Mouse (Mus musculus) frontal cortex, postnatal 36 days (tissue): ENCODE measurements around the gene Rtp2.

Experiments used
- DNase-seq, 2 experiments: peaks; one replicate each; pipeline ENCODE4 v3.0.0; 2022; ENCODE audit warnings: low spot score in 2 of 2

Rtp2 gene

GRCm38 (mm10) chr16:23932294-23932693, at the start of gene Rtp2:
Gene Rtp2, minus strand, starts transcription at chr16:23932394.
- no peak for DNase-seq

GRCm38 (mm10) chr16:23980991-23981720, 49.0 kb upstream of the Rtp2 start:
- DNase-seq: no peak

GRCm38 (mm10) chr16:23980201-23980870, 48.1 kb upstream of the Rtp2 start:
- DNase-seq: no peak

- no peak for DNase-seq
These were observed 47.3 kb upstream of the Rtp2 start for GRCm38 (mm10) chr16:23979446-23979845.

GRCm38 (mm10) chr16:23978495-23978894, 46.3 kb upstream of the Rtp2 start:
- DNase-seq: no peak

GRCm38 (mm10) chr16:23977732-23978131, 45.5 kb upstream of the Rtp2 start:
- no peak for DNase-seq

GRCm38 (mm10) chr16:23976196-23976595, 44.0 kb upstream of the Rtp2 start:
- DNase-seq: no peak

- no peak for DNase-seq
These were observed 41.6 kb upstream of the Rtp2 start for GRCm38 (mm10) chr16:23973635-23974367.

GRCm38 (mm10) chr16:23972901-23973300, 40.7 kb upstream of the Rtp2 start:
- no peak for DNase-seq

GRCm38 (mm10) chr16:23972126-23972740, 40.0 kb upstream of the Rtp2 start:
- no peak for DNase-seq

- DNase-seq: no peak
These were observed 37.7 kb upstream of the Rtp2 start for GRCm38 (mm10) chr16:23969919-23970318.

- DNase-seq: no peak
These were observed 36.7 kb upstream of the Rtp2 start for GRCm38 (mm10) chr16:23968888-23969287.

GRCm38 (mm10) chr16:23967301-23967700, 35.1 kb upstream of the Rtp2 start:
- no peak for DNase-seq

- no peak for DNase-seq
These were observed 33.9 kb upstream of the Rtp2 start for GRCm38 (mm10) chr16:23966066-23966465.

- DNase-seq: no peak
These were observed 32.6 kb upstream of the Rtp2 start for GRCm38 (mm10) chr16:23964706-23965367.

GRCm38 (mm10) chr16:23963896-23964668, 31.9 kb upstream of the Rtp2 start:
- DNase-seq: no peak

- no peak for DNase-seq
These were observed 30.2 kb upstream of the Rtp2 start for GRCm38 (mm10) chr16:23962401-23962800.

GRCm38 (mm10) chr16:23958938-23959337, 26.7 kb upstream of the Rtp2 start:
- DNase-seq: no peak

GRCm38 (mm10) chr16:23953959-23954260, 21.7 kb upstream of the Rtp2 start:
- DNase-seq: no peak

GRCm38 (mm10) chr16:23953189-23953958, 21.2 kb upstream of the Rtp2 start:
- peak; percentile 49 to 62 for DNase-seq
